Comparison of ENCODE assay signal across 23 mouse cellular contexts in genomic region chr1:189476796-189477195, GRCm38 (mm10).
"Had no signal": no experiment of that assay in that cellular context is flagged by ENCODE, and none has a peak within 500 bp of the region (broad histone marks: within the 10 kb centered on the region; RNA-seq: fewer than 3 reads in every experiment).

No protein-coding gene starts in this region.

- H3K36me3 ChIP-seq: heart, embryonic 13.5 days; heart, embryonic 15.5 days; hindbrain, embryonic 13.5 days; hindbrain, embryonic 15.5 days; kidney, embryonic 15.5 days; limb, embryonic 13.5 days; limb, embryonic 15.5 days; liver, embryonic 13.5 days had no signal

- H3K27ac ChIP-seq: heart, embryonic 13.5 days; heart, embryonic 15.5 days; hindbrain, embryonic 13.5 days; hindbrain, embryonic 15.5 days; hindbrain, postnatal 0 days; kidney, embryonic 15.5 days; kidney, postnatal 0 days; left cerebral cortex, adult 2 months; limb, embryonic 13.5 days; limb, embryonic 15.5 days; liver, embryonic 13.5 days had no signal

- ATAC-seq: forebrain, postnatal 0 days; hindbrain, postnatal 0 days; intestine, embryonic 16.5 days had no signal

- H3K4me1 ChIP-seq: heart, embryonic 15.5 days; hindbrain, embryonic 13.5 days; hindbrain, embryonic 15.5 days; kidney, embryonic 15.5 days; limb, embryonic 13.5 days; liver, embryonic 13.5 days had no signal

- H3K9ac ChIP-seq: forebrain, postnatal 0 days; heart, embryonic 13.5 days; heart, embryonic 15.5 days; hindbrain, embryonic 13.5 days; hindbrain, embryonic 15.5 days; kidney, embryonic 15.5 days; limb, embryonic 13.5 days; limb, embryonic 15.5 days; liver, embryonic 13.5 days had no signal

- H3K4me2 ChIP-seq: heart, embryonic 11.5 days; heart, embryonic 13.5 days; heart, embryonic 15.5 days; hindbrain, embryonic 13.5 days; hindbrain, embryonic 15.5 days; kidney, embryonic 15.5 days; limb, embryonic 13.5 days; limb, embryonic 15.5 days; liver, embryonic 13.5 days had no signal

- H3K4me3 ChIP-seq: heart, embryonic 13.5 days; heart, embryonic 15.5 days; hindbrain, embryonic 13.5 days; hindbrain, embryonic 15.5 days; kidney, embryonic 15.5 days; left cerebral cortex, adult 2 months; limb, embryonic 13.5 days; limb, embryonic 15.5 days; liver, embryonic 13.5 days had no signal

- H3K27me3 ChIP-seq: heart, embryonic 13.5 days; heart, embryonic 15.5 days; hindbrain, embryonic 13.5 days; hindbrain, embryonic 15.5 days; kidney, embryonic 15.5 days; limb, embryonic 13.5 days; limb, embryonic 15.5 days; liver, embryonic 13.5 days had no signal

- H3K9me3 ChIP-seq: heart, embryonic 13.5 days; heart, embryonic 15.5 days; hindbrain, embryonic 13.5 days; hindbrain, embryonic 15.5 days; kidney, embryonic 15.5 days; limb, embryonic 13.5 days; limb, embryonic 15.5 days had no signal

- DNase-seq: forebrain, postnatal 0 days; gastrocnemius, postnatal 14 days; gastrocnemius, postnatal 36 days; heart, postnatal 14 days; heart, postnatal 36 days; kidney, adult 11 months; kidney, adult 2 months; kidney, adult 9 months; kidney, postnatal 14 days; kidney, postnatal 36 days; liver, embryonic 13.5 days had no signal
